Mouse (Mus musculus): ENCODE data around the gene Vcpkmt. TPM values are rescaled to one million over a fixed set of nuclear protein-coding genes. Genes with fewer than 3 reads are reported as not detected.

Vcpkmt gene
- polyA plus RNA-seq, 1 experiment from 2014 or later: 21.5 TPM

DNA sequence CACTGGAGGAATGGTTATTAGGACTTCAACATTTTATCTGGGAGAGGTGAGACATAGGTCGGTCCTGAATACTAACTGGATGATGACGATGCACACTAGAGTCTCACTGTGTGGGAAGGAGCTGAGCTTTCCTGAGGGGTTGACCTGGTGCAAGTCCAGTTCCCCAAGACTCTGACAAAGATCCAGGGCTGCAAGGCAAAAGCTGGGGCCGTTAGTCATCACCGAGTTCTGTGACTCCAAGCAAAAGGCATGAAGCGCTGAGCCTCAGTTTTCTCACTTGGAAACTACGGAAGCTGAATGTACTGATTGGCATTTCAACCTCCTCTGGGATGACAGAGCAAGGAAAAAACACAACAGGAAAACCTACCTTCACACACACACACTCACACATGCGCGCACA lies 40.5 kb downstream of the Vcpkmt start:
- no peak for DNase-seq (ENCODE audit: low spot score)
- peaks cover 26% of the 10 kb centered on the region for H3K4me1 ChIP-seq (replicated peaks; ENCODE audit: insufficient read depth, low read length)
- no peak overlapping the region for H3K27ac ChIP-seq
- H3K9me3 ChIP-seq (replicated peaks; ENCODE audit: low read length): no peaks in the 10 kb centered on the region
- H3K36me3 ChIP-seq (ENCODE audit: insufficient read depth, low read length): no peaks in the 10 kb centered on the region
- 88% methylated on average over 8 of the region's 8 CpGs for WGBS
- no peaks in the 10 kb centered on the region for H3K27me3 ChIP-seq (ENCODE audit: insufficient read depth, low read length)
- H3K4me2 ChIP-seq (ENCODE audit: low read length): no peak overlapping the region
- ATAC-seq (replicated peaks; ENCODE audit: low FRiP score, low read depth): no peak
- no peak for TF ChIP-seq CTCF (IDR thresholded peaks at IDR 0.05; ENCODE audit: low read depth)
- no peak overlapping the region for H3K9ac ChIP-seq (ENCODE audit: low read depth, low read length)
- H3K4me3 ChIP-seq (replicated peaks; ENCODE audit: low read depth, low read length): no peak overlapping the region

DNA sequence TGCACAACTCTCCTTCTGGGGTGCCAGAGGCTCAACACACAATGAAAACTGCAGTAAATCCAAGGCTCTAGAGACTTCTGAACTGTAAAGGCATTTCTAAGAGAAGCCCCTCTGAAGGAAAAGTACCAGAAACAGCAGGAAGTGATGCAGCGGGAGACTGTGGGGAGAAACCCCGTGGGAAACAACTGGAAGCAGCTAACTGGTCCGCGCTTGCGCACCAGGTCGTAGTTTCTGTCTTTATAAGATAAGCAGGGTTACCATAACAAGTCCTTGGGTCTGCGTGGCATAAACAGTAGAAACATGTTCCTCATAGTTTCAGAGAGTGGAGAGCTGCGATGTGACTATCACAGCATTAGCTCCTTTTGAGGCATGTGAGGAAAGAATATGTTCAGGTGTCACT lies 41.2 kb downstream of the Vcpkmt start:
- Histone ChIP-seq H3K4me3 (replicated peaks; ENCODE audit: low read depth, low read length) (no peak overlapping the region), H3K4me1 (replicated peaks; ENCODE audit: insufficient read depth, low read length) (peaks cover 32% of the 10 kb centered on the region), H3K9me3 (replicated peaks; ENCODE audit: low read length) (no peaks in the 10 kb centered on the region), H3K9ac (ENCODE audit: low read depth, low read length) (no peak overlapping the region), H3K27ac (0 out of 2 replicates have a peak overlapping the region, but pooled peaks have one; percentile 32), H3K36me3 (ENCODE audit: insufficient read depth, low read length) (no peaks in the 10 kb centered on the region), H3K4me2 (ENCODE audit: low read length) (no peak overlapping the region), H3K27me3 (ENCODE audit: insufficient read depth, low read length) (no peaks in the 10 kb centered on the region)
- TF ChIP-seq CTCF (IDR thresholded peaks at IDR 0.05; ENCODE audit: low read depth): no peak
- WGBS: 46% methylated on average over 8 of the region's 8 CpGs
- ATAC-seq (replicated peaks; ENCODE audit: low FRiP score, low read depth) (no peak), DNase-seq (ENCODE audit: low spot score) (peak; percentile 65)

DNA sequence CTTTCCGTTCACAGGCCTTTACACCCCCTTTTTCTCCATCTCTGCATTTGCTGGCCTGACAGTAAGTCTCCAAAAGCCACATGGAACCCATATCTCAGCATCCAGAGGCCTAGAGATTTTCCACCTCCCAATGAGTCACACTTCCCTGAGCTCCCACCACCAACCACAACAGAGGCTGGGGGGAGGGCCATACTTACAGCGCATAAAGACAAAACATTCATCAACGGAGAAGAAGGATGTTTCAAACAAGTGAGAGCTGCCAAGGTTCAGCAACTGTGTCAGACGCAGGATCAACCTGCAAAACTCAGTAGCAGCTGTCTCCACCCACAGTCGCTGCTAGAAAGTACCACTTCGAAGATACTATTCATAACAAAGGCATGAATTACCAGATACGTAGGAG lies 43.5 kb downstream of the Vcpkmt start:
- DNase-seq (ENCODE audit: low spot score) (no peak), ATAC-seq (replicated peaks; ENCODE audit: low FRiP score, low read depth) (no peak)
- H3K36me3 ChIP-seq (ENCODE audit: insufficient read depth, low read length): no peaks in the 10 kb centered on the region
- no peaks in the 10 kb centered on the region for H3K9me3 ChIP-seq (replicated peaks; ENCODE audit: low read length)
- no peak overlapping the region for H3K9ac ChIP-seq (ENCODE audit: low read depth, low read length)
- no peak for TF ChIP-seq CTCF (IDR thresholded peaks at IDR 0.05; ENCODE audit: low read depth)
- H3K27me3 ChIP-seq (ENCODE audit: insufficient read depth, low read length): no peaks in the 10 kb centered on the region
- no peak overlapping the region for H3K4me2 ChIP-seq (ENCODE audit: low read length)
- H3K4me3 ChIP-seq (replicated peaks; ENCODE audit: low read depth, low read length): no peak overlapping the region
- H3K4me1 ChIP-seq (replicated peaks; ENCODE audit: insufficient read depth, low read length): peaks cover 32% of the 10 kb centered on the region
- H3K27ac ChIP-seq: peak overlapping the region; percentile 15; the same call in 1 of the 2 replicates
- 38% methylated on average over 7 of the region's 7 CpGs for WGBS

DNA sequence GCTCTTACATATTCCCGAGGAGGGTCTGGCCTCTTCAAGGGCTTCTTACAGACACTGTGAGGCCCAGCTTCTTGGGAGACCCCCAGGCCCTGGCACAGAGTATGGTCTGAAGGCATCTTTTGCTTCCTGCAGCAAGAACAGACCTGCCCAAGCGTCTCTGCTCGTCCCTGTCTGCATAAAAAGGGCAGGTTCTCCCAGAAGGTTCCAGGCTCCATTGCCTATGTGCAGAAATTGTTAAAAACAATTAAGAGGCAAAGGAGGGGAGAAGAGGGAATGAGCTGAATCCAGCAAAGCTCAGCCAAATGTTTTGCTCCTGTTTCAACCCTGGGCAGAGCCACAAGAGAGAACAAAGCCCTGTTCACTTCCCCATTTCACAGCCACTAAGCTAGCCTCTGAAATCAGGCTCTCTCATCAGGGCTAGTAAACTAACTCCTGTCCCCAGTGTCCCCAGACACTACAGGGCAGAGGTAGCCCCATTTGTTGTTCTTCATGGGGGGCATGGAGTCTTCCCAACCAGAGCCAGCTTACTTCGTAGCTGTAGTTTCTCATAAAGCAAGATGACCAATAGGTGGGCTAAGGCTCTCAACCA lies 44.4 kb downstream of the Vcpkmt start:
- H3K4me3 ChIP-seq (replicated peaks; ENCODE audit: low read depth, low read length): no peak overlapping the region
- no peak for ATAC-seq (replicated peaks; ENCODE audit: low FRiP score, low read depth)

DNA sequence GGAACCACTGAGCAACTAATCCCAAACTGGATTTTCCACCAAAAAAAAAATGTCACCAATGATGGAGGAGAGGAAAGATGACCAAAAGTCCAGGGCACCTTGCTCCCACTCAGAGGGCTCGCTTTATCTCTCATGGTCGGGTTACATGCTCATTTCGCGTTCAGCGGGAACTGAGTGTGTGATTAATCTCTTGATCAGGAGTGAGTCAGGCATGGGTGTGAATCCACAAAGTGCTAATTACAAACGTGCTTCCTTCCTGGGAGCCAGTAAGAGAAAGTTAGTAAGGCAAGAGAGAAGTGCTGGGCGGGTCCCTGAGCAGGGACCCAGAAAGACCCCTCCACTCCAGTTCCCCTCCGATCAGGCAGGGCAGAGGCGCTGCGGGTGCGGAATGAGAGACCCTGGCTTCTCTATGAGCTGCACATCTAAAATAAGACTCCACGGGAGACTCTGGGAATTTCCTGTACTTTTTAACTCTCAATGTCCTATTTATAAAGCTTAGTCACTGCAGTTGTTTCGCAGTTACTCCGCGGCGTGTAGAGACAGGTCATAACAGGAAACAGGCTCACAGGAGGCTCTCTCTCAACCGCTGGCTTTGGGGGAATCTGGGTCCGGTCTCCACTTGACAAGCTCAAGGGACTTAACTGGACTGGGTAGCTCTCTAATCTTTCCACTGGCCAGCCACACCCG lies 45.0 kb downstream of the Vcpkmt start:
- Histone ChIP-seq H3K36me3 (ENCODE audit: insufficient read depth, low read length) (no peaks in the 10 kb centered on the region), H3K27ac (peak overlapping the region; percentile 78), H3K4me3 (replicated peaks; ENCODE audit: low read depth, low read length) (no peak overlapping the region), H3K27me3 (ENCODE audit: insufficient read depth, low read length) (no peaks in the 10 kb centered on the region), H3K4me1 (replicated peaks; ENCODE audit: insufficient read depth, low read length) (peaks cover 32% of the 10 kb centered on the region), H3K4me2 (ENCODE audit: low read length) (peak overlapping the region; percentile 50), H3K9me3 (replicated peaks; ENCODE audit: low read length) (no peaks in the 10 kb centered on the region), H3K9ac (ENCODE audit: low read depth, low read length) (peak overlapping the region; percentile 40; the same call in 1 of the 2 replicates)
- ATAC-seq (replicated peaks; ENCODE audit: low FRiP score, low read depth) (0 out of 2 replicates have a peak, but pooled peaks have one; percentile 12), DNase-seq (ENCODE audit: low spot score) (peak; percentile 82)
- WGBS: 9% methylated on average over 19 of the region's 19 CpGs
- no peak for TF ChIP-seq CTCF (IDR thresholded peaks at IDR 0.05; ENCODE audit: low read depth)

More for the DNA sequence above, 44.4 kb downstream of the Vcpkmt start:
- H3K27me3 ChIP-seq (ENCODE audit: insufficient read depth, low read length): no peaks in the 10 kb centered on the region
- H3K9me3 ChIP-seq (replicated peaks; ENCODE audit: low read length): no peaks in the 10 kb centered on the region
- no peaks in the 10 kb centered on the region for H3K36me3 ChIP-seq (ENCODE audit: insufficient read depth, low read length)
- peak overlapping the region; percentile 50 for H3K4me2 ChIP-seq (ENCODE audit: low read length)
- WGBS: 59% methylated on average over 4 of the region's 4 CpGs
- H3K9ac ChIP-seq (ENCODE audit: low read depth, low read length): no peak overlapping the region
- DNase-seq (ENCODE audit: low spot score): no peak
- peak overlapping the region; percentile 78 for H3K27ac ChIP-seq
- H3K4me1 ChIP-seq (replicated peaks; ENCODE audit: insufficient read depth, low read length): peaks cover 32% of the 10 kb centered on the region
- TF ChIP-seq CTCF (IDR thresholded peaks at IDR 0.05; ENCODE audit: low read depth): no peak

DNA sequence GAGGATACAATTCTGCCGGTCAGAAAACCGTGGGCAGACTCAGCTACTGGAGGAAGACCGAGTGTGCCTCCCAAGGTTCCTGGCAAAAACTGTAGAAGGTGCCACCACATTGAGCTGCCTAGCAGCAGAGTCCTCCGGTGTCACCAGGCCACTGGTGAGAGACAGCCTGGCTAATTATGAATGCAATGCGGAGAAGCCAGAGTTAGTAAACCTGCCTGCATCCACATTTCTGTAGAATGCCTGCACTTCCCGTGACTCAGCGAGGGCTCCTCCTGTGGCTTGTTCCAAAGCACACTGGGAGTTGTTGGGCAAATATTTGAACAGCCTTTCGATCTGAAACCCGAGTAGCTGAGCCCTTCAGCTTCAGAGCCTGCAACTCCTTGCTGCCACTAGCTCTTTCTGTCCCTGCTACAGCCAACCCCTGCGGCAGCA lies 45.6 kb downstream of the Vcpkmt start:
- Histone ChIP-seq H3K27me3 (ENCODE audit: insufficient read depth, low read length) (no peaks in the 10 kb centered on the region), H3K4me1 (replicated peaks; ENCODE audit: insufficient read depth, low read length) (peaks cover 32% of the 10 kb centered on the region), H3K36me3 (ENCODE audit: insufficient read depth, low read length) (no peaks in the 10 kb centered on the region), H3K9ac (ENCODE audit: low read depth, low read length) (peak overlapping the region; percentile 40; the same call in 1 of the 2 replicates), H3K27ac (peak overlapping the region; percentile 78), H3K4me3 (replicated peaks; ENCODE audit: low read depth, low read length) (no peak overlapping the region), H3K9me3 (replicated peaks; ENCODE audit: low read length) (no peaks in the 10 kb centered on the region), H3K4me2 (ENCODE audit: low read length) (peak overlapping the region; percentile 50)
- DNase-seq (ENCODE audit: low spot score): peak; percentile 75
- peak; percentile 24; the same call in 1 of the 2 replicates for TF ChIP-seq CTCF (IDR thresholded peaks at IDR 0.05; ENCODE audit: low read depth)
- 11% methylated on average over 10 of the region's 10 CpGs for WGBS
- peak; percentile 33; the same call in 1 of the 2 replicates for ATAC-seq (replicated peaks; ENCODE audit: low FRiP score, low read depth)

Measured in kidney, postnatal 0 days (tissue).